Mouse (Mus musculus): Measurements from ENCODE around the gene Tfip11. TPM values are rescaled to one million over a fixed set of nuclear protein-coding genes. Genes with fewer than 3 reads are reported as not detected.

Tfip11 gene
- polyA plus RNA-seq, 1 experiment: 31.7 TPM

DNA sequence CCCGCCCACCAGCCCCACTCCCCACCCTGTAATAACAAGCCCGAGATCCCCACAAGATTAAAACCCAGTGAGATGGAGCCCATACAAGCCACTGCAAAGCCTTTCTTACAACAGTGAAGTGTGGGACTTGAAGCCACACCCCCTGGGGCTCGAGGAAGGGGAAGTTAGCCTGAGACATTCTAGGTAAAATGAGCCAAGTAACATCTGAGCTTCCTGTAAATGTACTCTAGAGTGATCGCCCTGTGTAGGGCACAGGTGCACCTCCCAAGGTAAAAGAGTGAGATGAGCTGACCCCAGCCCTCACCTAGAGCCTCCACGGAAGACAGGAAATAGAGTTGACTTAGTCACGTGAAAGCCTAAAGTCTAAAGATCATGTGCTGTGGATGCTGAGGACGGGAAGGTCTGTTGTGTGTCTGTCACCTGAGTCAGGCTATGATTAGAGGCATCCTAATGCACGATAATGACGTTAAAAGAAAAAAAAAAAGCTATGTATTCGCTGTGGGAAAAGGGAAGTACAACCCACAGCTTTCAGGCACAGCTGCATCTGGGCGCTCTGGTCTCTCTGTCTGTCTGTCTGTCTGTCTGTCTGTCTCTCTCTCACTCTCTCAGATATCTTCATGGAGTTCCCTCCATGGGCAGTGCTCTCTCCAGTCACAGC is 39.0 kb upstream of the Tfip11 start:
- no peak for TF ChIP-seq MYOD1 (IDR thresholded peaks at IDR 0.05; ENCODE audit: control insufficient read depth in 1 of 3, insufficient read length in 2 of 3, low read depth in 2 of 3)
- TF ChIP-seq CEBPB (IDR thresholded peaks at IDR 0.05; ENCODE audit: insufficient read depth, poor library complexity, severe bottlenecking): no peak
- no peak for TF ChIP-seq USF1 (IDR thresholded peaks at IDR 0.05; ENCODE audit: low read depth)
- Histone ChIP-seq H3K4me3 (no peak overlapping the region), H3ac (ENCODE audit: control insufficient read depth, insufficient read length) (no peak overlapping the region), H3K27me3 (ENCODE audit: control insufficient read depth, insufficient read depth, insufficient read length) (no peaks in the 10 kb centered on the region), H3K79me2 (ENCODE audit: control insufficient read depth, insufficient read depth) (peaks cover 94% of the 10 kb centered on the region), H3K36me3 (ENCODE audit: control insufficient read depth, insufficient read depth) (peaks cover 4% of the 10 kb centered on the region), H3K4me2 (ENCODE audit: low read depth) (peak overlapping the region; percentile 40)

DNA sequence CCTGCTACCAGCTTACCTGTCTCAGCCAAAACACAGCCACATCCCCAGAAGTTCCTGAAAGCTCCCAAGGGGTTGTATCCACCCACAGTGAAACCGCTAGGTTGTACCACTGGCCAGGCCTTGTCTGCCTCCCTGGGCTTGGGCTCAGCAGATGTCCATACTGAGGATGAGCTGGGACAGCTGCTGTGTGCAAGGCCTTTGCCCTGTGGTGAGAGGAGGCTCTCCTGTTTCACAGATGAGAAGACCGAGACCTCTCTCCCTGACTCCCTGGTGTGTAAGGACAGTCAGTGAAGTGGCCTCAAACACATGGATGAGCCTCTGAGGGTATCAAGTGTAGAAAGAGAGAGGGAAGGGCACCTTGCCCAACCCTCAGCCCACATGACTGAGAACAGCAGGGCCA is 38.5 kb upstream of the Tfip11 start:
- Histone ChIP-seq H3K79me2 (ENCODE audit: control insufficient read depth, insufficient read depth) (peaks cover 94% of the 10 kb centered on the region), H3K4me2 (ENCODE audit: low read depth) (peak overlapping the region; percentile 0), H3K27me3 (ENCODE audit: control insufficient read depth, insufficient read depth, insufficient read length) (no peaks in the 10 kb centered on the region), H3ac (ENCODE audit: control insufficient read depth, insufficient read length) (no peak overlapping the region), H3K36me3 (ENCODE audit: control insufficient read depth, insufficient read depth) (peaks cover 4% of the 10 kb centered on the region), H3K4me3 (no peak overlapping the region)
- TF ChIP-seq TCF12 (IDR thresholded peaks at IDR 0.05; ENCODE audit: insufficient read depth, poor library complexity, severe bottlenecking): peak; percentile 80
- TF ChIP-seq POLR2AphosphoS2 (IDR thresholded peaks at IDR 0.05; ENCODE audit: insufficient read length, low read depth): no peak
- TF ChIP-seq REST (IDR thresholded peaks at IDR 0.05; ENCODE audit: insufficient read depth, insufficient read length): no peak
- TF ChIP-seq USF1 (IDR thresholded peaks at IDR 0.05; ENCODE audit: low read depth): peak; percentile 5
- peak; percentile 45 to 96 (median 87) for TF ChIP-seq MYOG (IDR thresholded peaks at IDR 0.05; ENCODE audit: control insufficient read depth in 1 of 3, insufficient read depth in 1 of 3, insufficient read length in 2 of 3, low read depth in 2 of 3)
- TF ChIP-seq E2F4 (IDR thresholded peaks at IDR 0.05; ENCODE audit: insufficient read depth): no peak
- TF ChIP-seq SRF (IDR thresholded peaks at IDR 0.05; ENCODE audit: control insufficient read depth, insufficient read length, low read depth): no peak
- no peak for TF ChIP-seq MAX (IDR thresholded peaks at IDR 0.05; ENCODE audit: low read depth)
- TF ChIP-seq CEBPB (IDR thresholded peaks at IDR 0.05; ENCODE audit: insufficient read depth, poor library complexity, severe bottlenecking): no peak
- peak; percentile 64 for TF ChIP-seq TCF3 (IDR thresholded peaks at IDR 0.05; ENCODE audit: insufficient read length, low read depth)
- peak; percentile 94 to 99 (median 98) for TF ChIP-seq MYOD1 (IDR thresholded peaks at IDR 0.05; ENCODE audit: control insufficient read depth in 1 of 3, insufficient read length in 2 of 3, low read depth in 2 of 3)
- TF ChIP-seq POLR2A (IDR thresholded peaks at IDR 0.05; ENCODE audit: insufficient read length, low read depth): no peak

DNA sequence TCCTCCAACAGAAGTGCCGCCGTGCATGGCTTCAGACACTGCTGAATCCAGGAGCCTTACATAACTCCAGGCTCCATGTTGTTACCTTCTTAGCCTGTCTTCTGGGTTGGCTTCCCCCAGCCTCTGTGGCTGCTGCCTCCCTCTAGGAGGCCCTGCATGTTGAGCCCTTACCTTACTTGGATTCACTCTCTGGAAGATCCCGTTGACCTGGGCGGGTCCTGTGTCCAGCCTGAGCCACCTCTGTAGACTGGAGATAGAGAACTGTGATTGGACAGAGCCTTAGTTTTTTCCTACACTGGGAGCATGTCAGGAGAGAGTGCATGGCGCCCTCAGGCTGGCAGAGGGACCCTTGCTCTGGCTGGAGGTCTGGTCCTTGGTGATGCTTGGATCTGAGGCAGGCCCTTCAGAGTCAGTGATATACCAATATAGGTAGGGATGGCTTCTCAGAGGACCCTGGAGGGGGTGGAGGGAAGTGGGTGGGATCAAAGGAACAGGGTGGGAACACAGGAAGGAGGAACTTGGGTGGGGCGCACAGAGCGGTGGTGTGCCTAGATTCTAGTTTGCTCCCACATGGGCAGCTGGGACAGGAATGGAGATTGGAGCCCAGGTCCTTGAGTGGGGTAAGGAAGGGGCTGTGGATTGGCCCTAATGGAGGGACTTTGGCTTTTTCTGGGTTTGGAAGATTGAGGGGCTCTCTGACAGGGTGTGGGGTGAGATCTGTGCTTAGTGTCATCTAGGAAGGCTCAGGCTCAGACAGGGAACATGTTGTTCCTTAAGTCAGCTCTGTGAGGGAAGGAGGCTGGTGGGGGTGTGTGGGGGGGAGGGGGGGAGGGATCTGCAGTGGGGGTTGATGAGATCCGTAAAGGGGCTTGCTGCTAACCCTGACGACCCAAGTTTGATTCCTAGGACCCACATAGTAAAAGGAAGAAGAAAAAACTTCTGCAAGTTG is 37.7 kb upstream of the Tfip11 start:
- H3K36me3 ChIP-seq (ENCODE audit: control insufficient read depth, insufficient read depth): peaks cover 4% of the 10 kb centered on the region
- H3K4me3 ChIP-seq: no peak overlapping the region

DNA sequence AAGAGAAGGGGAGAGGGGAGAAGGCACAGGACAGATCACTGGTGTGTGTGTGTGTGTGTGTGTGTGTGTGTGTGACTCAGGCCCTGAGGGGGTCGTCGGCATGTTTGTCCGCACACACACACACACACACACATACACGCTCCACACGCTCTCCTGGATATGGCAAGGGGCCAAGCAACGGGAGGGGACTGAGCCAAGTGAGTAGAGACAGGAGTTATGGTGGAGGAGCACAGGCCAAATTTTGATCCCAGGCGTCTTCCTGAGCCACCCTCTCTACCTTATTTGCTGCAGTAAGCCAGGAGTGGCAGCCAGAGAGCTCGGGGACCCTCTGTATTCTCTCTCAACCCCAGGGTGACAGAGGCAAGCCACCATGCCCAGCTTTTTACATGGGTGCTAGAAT is 36.9 kb upstream of the Tfip11 start:
- Histone ChIP-seq H3K36me3 (ENCODE audit: control insufficient read depth, insufficient read depth) (peaks cover 4% of the 10 kb centered on the region), H3K4me3 (no peak overlapping the region), H3K4me2 (ENCODE audit: low read depth) (no peak overlapping the region), H3K79me2 (ENCODE audit: control insufficient read depth, insufficient read depth) (peaks cover 94% of the 10 kb centered on the region), H3ac (ENCODE audit: control insufficient read depth, insufficient read length) (no peak overlapping the region), H3K27me3 (ENCODE audit: control insufficient read depth, insufficient read depth, insufficient read length) (no peaks in the 10 kb centered on the region)
- TF ChIP-seq REST (IDR thresholded peaks at IDR 0.05; ENCODE audit: insufficient read depth, insufficient read length): no peak
- no peak for TF ChIP-seq TCF12 (IDR thresholded peaks at IDR 0.05; ENCODE audit: insufficient read depth, poor library complexity, severe bottlenecking)
- TF ChIP-seq E2F4 (IDR thresholded peaks at IDR 0.05; ENCODE audit: insufficient read depth): no peak
- no peak for TF ChIP-seq SRF (IDR thresholded peaks at IDR 0.05; ENCODE audit: control insufficient read depth, insufficient read length, low read depth)
- TF ChIP-seq MYOG (IDR thresholded peaks at IDR 0.05; ENCODE audit: control insufficient read depth in 1 of 3, insufficient read depth in 1 of 3, insufficient read length in 2 of 3, low read depth in 2 of 3): no peak
- no peak for TF ChIP-seq CEBPB (IDR thresholded peaks at IDR 0.05; ENCODE audit: insufficient read depth, poor library complexity, severe bottlenecking)
- no peak for TF ChIP-seq POLR2A (IDR thresholded peaks at IDR 0.05; ENCODE audit: insufficient read length, low read depth)
- no peak for TF ChIP-seq TCF3 (IDR thresholded peaks at IDR 0.05; ENCODE audit: insufficient read length, low read depth)
- no peak for TF ChIP-seq USF1 (IDR thresholded peaks at IDR 0.05; ENCODE audit: low read depth)
- no peak for TF ChIP-seq MAX (IDR thresholded peaks at IDR 0.05; ENCODE audit: low read depth)
- no peak for TF ChIP-seq MYOD1 (IDR thresholded peaks at IDR 0.05; ENCODE audit: control insufficient read depth in 1 of 3, insufficient read length in 2 of 3, low read depth in 2 of 3)
- TF ChIP-seq POLR2AphosphoS2 (IDR thresholded peaks at IDR 0.05; ENCODE audit: insufficient read length, low read depth): no peak

More for the DNA sequence above, 37.7 kb upstream of the Tfip11 start:
- H3K4me2 ChIP-seq (ENCODE audit: low read depth): peak overlapping the region; percentile 0
- TF ChIP-seq E2F4 (IDR thresholded peaks at IDR 0.05; ENCODE audit: insufficient read depth): no peak
- no peak for TF ChIP-seq USF1 (IDR thresholded peaks at IDR 0.05; ENCODE audit: low read depth)
- TF ChIP-seq CEBPB (IDR thresholded peaks at IDR 0.05; ENCODE audit: insufficient read depth, poor library complexity, severe bottlenecking): no peak
- TF ChIP-seq SRF (IDR thresholded peaks at IDR 0.05; ENCODE audit: control insufficient read depth, insufficient read length, low read depth): no peak
- TF ChIP-seq MYOD1 (IDR thresholded peaks at IDR 0.05; ENCODE audit: control insufficient read depth in 1 of 3, insufficient read length in 2 of 3, low read depth in 2 of 3): no peak
- no peak for TF ChIP-seq TCF12 (IDR thresholded peaks at IDR 0.05; ENCODE audit: insufficient read depth, poor library complexity, severe bottlenecking)
- no peak for TF ChIP-seq POLR2A (IDR thresholded peaks at IDR 0.05; ENCODE audit: insufficient read length, low read depth)
- no peak for TF ChIP-seq MAX (IDR thresholded peaks at IDR 0.05; ENCODE audit: low read depth)
- no peaks in the 10 kb centered on the region for H3K27me3 ChIP-seq (ENCODE audit: control insufficient read depth, insufficient read depth, insufficient read length)
- H3ac ChIP-seq (ENCODE audit: control insufficient read depth, insufficient read length): no peak overlapping the region
- H3K79me2 ChIP-seq (ENCODE audit: control insufficient read depth, insufficient read depth): peaks cover 94% of the 10 kb centered on the region
